Mouse (Mus musculus) kidney, embryonic 16.5 days (tissue): ENCODE measurements around the gene Cox8c. TPM values are rescaled to one million over a fixed set of nuclear protein-coding genes. Genes with fewer than 3 reads are reported as not detected.

ENCODE experiments used
- ATAC-seq: fragments of 200-750 bp; cut with Nextera tagmentation; 2 replicates; pipeline ENCODE4 v1.8.0; 2017; ENCODE audit warnings: moderate TSS enrichment; ENCODE audit not compliant: low FRiP score, low TSS enrichment
- H3K27ac ChIP-seq: fragments of 300-500 bp; sonication (generic); 2 replicates; pipeline ENCODE4 v1.5.1; 2014; ENCODE audit warnings: low read length
- H3K27me3 ChIP-seq: fragments of 300-500 bp; sonication (generic); 2 replicates; pipeline ENCODE4 v1.6.1; 2014; ENCODE audit warnings: low read length, control low read depth, mixed read lengths; ENCODE audit not compliant: insufficient read depth
- H3K36me3 ChIP-seq: fragments of 300-500 bp; sonication (generic); 2 replicates; pipeline ENCODE4 v1.6.1; 2014; ENCODE audit warnings: low read length, control low read depth, mixed read lengths; ENCODE audit not compliant: insufficient read depth
- H3K4me1 ChIP-seq: fragments of 300-500 bp; sonication (generic); 2 replicates; pipeline ENCODE4 v1.6.1; 2014; ENCODE audit warnings: low read length, control low read depth, mixed read lengths; ENCODE audit not compliant: insufficient read depth
- H3K4me2 ChIP-seq: fragments of 300-500 bp; sonication (generic); replicated peaks from 2 replicates; pipeline ENCODE4 v1.6.1; 2014; ENCODE audit warnings: low read depth, low read length
- H3K4me3 ChIP-seq: fragments of 300-500 bp; sonication (generic); 2 replicates; pipeline ENCODE4 v1.5.1; 2014; ENCODE audit warnings: mild to moderate bottlenecking, low read length
- H3K9ac ChIP-seq: fragments of 300-500 bp; sonication (generic); replicated peaks from 2 replicates; pipeline ENCODE4 v1.6.1; 2014; ENCODE audit warnings: low read length
- H3K9me3 ChIP-seq: fragments of 300-500 bp; sonication (generic); 2 replicates; pipeline ENCODE4 v1.6.1; 2016; ENCODE audit warnings: low read length, control low read depth
- WGBS: fragments of 180-500 bp; shearing (Covaris S2); extraction: QIAGEN DNeasy Blood & Tissue Kit; methylation state at CpG from one replicate; pipeline ENCODE4 v1.1.7; 2014; 5-methylcytosine and 5-hydroxymethylcytosine counted together
- polyA plus RNA-seq: library from polyadenylated mRNA; unstranded; fragments of >200 nt; fragmentation: Nextera tagmentation; extraction: Ambion mirVana; gene quantifications from 2 replicates; pipeline ENCODE4 v1.2.1, GENCODE M21; 2015

The Cox8c gene
- polyA plus RNA-seq = not detected in 2 replicates

GRCm38 (mm10) chr12:102899091-102899490 lies at the start of gene Cox8c:
Gene Cox8c, plus strand, starts transcription at chr12:102899316.
- Histone ChIP-seq H3K27ac (no peak within 1 kb of the TSS), H3K27me3 (no peaks in the 10 kb centered on the region), H3K36me3 (no peaks in the 10 kb centered on the region), H3K4me1 (no peaks in the 10 kb centered on the region), H3K4me3 (no peak within 1 kb of the TSS), H3K9me3 (no peaks in the 10 kb centered on the region), H3K4me2 (no peak within 1 kb of the TSS), H3K9ac (no peak within 1 kb of the TSS)
- WGBS = 89% methylated on average over 17 of the region's 17 CpGs
- no peak for ATAC-seq

- H3K4me1 ChIP-seq = no peaks in the 10 kb centered on the region
- no peaks in the 10 kb centered on the region for H3K9me3 ChIP-seq
- no peak overlapping the region for H3K4me3 ChIP-seq
- no peaks in the 10 kb centered on the region for H3K36me3 ChIP-seq
- ATAC-seq = no peak
- H3K9ac ChIP-seq = no peak overlapping the region
- H3K27me3 ChIP-seq = no peaks in the 10 kb centered on the region
- H3K27ac ChIP-seq = no peak overlapping the region
- H3K4me2 ChIP-seq = no peak overlapping the region
These were observed 38.3 kb upstream of the Cox8c start for GRCm38 (mm10) chr12:102860806-102861205.

DNA sequence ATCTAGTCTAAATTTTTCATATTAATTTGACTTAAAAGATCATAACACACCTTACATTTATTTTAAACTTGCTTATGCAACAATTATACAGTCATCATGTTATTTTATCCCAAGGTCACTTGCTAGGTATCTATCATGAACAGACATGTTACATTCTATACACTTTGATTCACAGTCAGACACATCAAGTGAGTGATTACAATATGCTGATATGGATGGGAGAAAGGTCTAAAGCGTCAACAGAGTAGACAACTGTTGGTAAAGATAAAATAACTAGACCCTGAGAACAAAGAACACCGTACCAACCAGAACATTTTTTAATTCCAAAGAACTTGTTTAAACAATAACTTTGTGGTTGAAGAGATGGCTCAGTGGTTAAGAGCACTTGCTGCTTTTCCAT lies 29.3 kb upstream of the Cox8c start:
- ATAC-seq = no peak
- Histone ChIP-seq H3K4me1 (no peaks in the 10 kb centered on the region), H3K9ac (no peak overlapping the region), H3K9me3 (no peaks in the 10 kb centered on the region), H3K27ac (no peak overlapping the region), H3K4me2 (no peak overlapping the region), H3K4me3 (no peak overlapping the region), H3K27me3 (no peaks in the 10 kb centered on the region), H3K36me3 (no peaks in the 10 kb centered on the region)
- WGBS = 96% methylated on average over 2 of the region's 2 CpGs

DNA sequence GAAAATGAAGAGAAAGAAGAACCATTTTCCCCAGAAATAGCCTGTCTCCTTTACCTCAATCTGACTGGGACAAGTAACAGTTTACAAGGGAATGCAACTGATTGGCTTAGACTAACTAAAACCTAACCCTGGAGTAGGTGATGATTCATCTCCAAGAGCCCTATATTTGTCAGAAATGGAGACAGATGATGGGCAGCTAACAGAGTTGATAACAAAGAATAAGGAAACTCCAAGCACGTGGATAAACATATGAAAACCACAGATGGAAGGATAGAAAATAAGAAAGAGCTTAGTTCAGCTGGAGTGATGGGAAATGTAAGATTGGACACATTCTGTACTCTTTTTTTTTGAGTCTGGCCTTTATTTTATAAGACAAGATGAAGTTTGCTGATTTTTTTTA lies 28.6 kb upstream of the Cox8c start:
- H3K9ac ChIP-seq = no peak overlapping the region
- H3K4me2 ChIP-seq = no peak overlapping the region
- no peaks in the 10 kb centered on the region for H3K9me3 ChIP-seq
- no peaks in the 10 kb centered on the region for H3K27me3 ChIP-seq
- no peak for ATAC-seq
- peaks cover 1% of the 10 kb centered on the region; the same call in 1 of the 2 replicates for H3K4me1 ChIP-seq
- H3K27ac ChIP-seq = no peak overlapping the region
- no peak overlapping the region for H3K4me3 ChIP-seq
- no peaks in the 10 kb centered on the region for H3K36me3 ChIP-seq
- WGBS = 83% methylated on average over 1 of the region's 1 CpGs

GRCm38 (mm10) chr12:102877301-102878030 lies 21.6 kb upstream of the Cox8c start:
- H3K4me3 ChIP-seq = peak overlapping the region; percentile 93
- no peaks in the 10 kb centered on the region for H3K27me3 ChIP-seq
- peak; percentile 86 for ATAC-seq
- H3K9me3 ChIP-seq = no peaks in the 10 kb centered on the region
- peak overlapping the region; percentile 94 for H3K27ac ChIP-seq
- H3K4me1 ChIP-seq = peaks cover 14% of the 10 kb centered on the region
- peak overlapping the region; percentile 57 for H3K4me2 ChIP-seq
- under 1% methylated on average over 44 of the region's 70 CpGs for WGBS
- no peaks in the 10 kb centered on the region for H3K36me3 ChIP-seq
- H3K9ac ChIP-seq = peak overlapping the region; percentile 94

- 0% methylated on average over 77 of the region's 95 CpGs for WGBS
- peak; percentile 98 for ATAC-seq
These were observed 20.9 kb upstream of the Cox8c start, which contains the start of gene Btbd7 for GRCm38 (mm10) chr12:102878031-102878823. Gene Btbd7, minus strand, starts transcription at chr12:102878471.

DNA sequence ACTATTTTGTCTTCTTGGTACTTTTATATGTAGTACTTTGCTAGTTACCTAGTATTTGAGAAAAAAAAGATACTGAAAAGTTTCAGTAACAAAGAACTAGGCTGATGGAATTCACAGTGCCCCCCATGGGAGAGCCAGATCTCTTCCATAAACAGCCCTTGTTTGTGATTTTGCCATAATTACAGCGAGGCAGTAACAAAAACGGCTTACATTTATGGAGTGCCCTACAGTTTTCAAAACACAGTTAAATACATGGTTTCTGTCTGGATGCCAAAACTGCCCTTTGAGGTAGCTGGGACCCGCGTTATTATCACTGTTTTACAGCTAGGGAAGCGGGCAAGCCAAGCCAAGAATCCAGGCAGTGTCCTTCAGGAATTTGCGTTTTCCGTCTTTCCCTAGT lies 20.2 kb upstream of the Cox8c start:
- no peaks in the 10 kb centered on the region for H3K36me3 ChIP-seq
- no peaks in the 10 kb centered on the region for H3K27me3 ChIP-seq
- WGBS = 27% methylated on average over 7 of the region's 7 CpGs
- H3K9ac ChIP-seq = peak overlapping the region; percentile 94
- H3K4me1 ChIP-seq = peaks cover 14% of the 10 kb centered on the region
- ATAC-seq = no peak
- H3K9me3 ChIP-seq = no peaks in the 10 kb centered on the region
- H3K4me3 ChIP-seq = peak overlapping the region; percentile 93
- H3K27ac ChIP-seq = peak overlapping the region; percentile 77; the same call in 1 of the 2 replicates
- peak overlapping the region; percentile 63 for H3K4me2 ChIP-seq

More at GRCm38 (mm10) chr12:102878031-102878823, 20.9 kb upstream of the Cox8c start, which contains the start of gene Btbd7:
- H3K9ac ChIP-seq = peak within 1 kb of the TSS; percentile 94
- H3K36me3 ChIP-seq = no peaks in the 10 kb centered on the region
- H3K4me1 ChIP-seq = peaks cover 14% of the 10 kb centered on the region
- H3K27ac ChIP-seq = peak within 1 kb of the TSS; percentile 94
- peak within 1 kb of the TSS; percentile 63 for H3K4me2 ChIP-seq
- H3K4me3 ChIP-seq = peak within 1 kb of the TSS; percentile 93
- H3K9me3 ChIP-seq = no peaks in the 10 kb centered on the region
- no peaks in the 10 kb centered on the region for H3K27me3 ChIP-seq

DNA sequence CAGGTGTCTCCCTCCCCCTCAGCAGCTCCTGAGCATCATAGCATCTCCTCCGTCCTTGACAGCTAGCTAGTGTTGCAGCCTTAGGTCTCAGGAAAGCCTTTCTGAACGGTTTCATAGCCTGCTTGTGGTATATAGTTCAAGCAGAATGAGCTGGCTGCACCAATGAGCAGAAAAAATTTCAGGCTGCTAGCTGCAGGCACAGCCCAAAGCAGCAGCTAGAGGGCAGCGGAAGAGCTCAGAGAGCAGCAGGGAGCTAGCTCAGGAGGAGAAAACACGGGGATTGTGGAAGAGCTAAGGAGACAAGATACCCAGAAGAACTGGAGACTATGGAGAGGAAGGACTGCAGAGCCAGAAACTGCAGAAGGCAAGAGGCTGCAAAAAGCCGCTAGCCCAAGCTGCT lies 13.4 kb upstream of the Cox8c start:
- 0 out of 2 replicates have a peak, but pooled peaks have one; percentile 49 for ATAC-seq
- Histone ChIP-seq H3K27me3 (no peaks in the 10 kb centered on the region), H3K4me2 (no peak overlapping the region), H3K4me3 (no peak overlapping the region), H3K36me3 (no peaks in the 10 kb centered on the region), H3K9ac (no peak overlapping the region), H3K27ac (no peak overlapping the region), H3K4me1 (no peaks in the 10 kb centered on the region), H3K9me3 (no peaks in the 10 kb centered on the region)
- 20% methylated on average over 5 of the region's 5 CpGs for WGBS

- no peak overlapping the region for H3K4me3 ChIP-seq
- H3K36me3 ChIP-seq = no peaks in the 10 kb centered on the region
- ATAC-seq = no peak
- no peaks in the 10 kb centered on the region for H3K27me3 ChIP-seq
- 66% methylated on average over 10 of the region's 10 CpGs for WGBS
- no peak overlapping the region for H3K4me2 ChIP-seq
- no peak overlapping the region for H3K9ac ChIP-seq
- H3K4me1 ChIP-seq = no peaks in the 10 kb centered on the region
- no peak overlapping the region for H3K27ac ChIP-seq
- H3K9me3 ChIP-seq = 0 out of 2 replicates have a peak, but pooled peaks cover 3% of the 10 kb centered on the region
These were observed 11.8 kb upstream of the Cox8c start for GRCm38 (mm10) chr12:102887366-102887765.
